Mouse (Mus musculus) MEL (cell line): ENCODE measurements around the gene Ankrd39. TPM values are rescaled to one million over a fixed set of nuclear protein-coding genes. Genes with fewer than 3 reads are reported as not detected.

Experiments
- DNase-seq: peaks from one replicate; pipeline ENCODE4 v3.0.0; 2011; ENCODE audit warnings: low read depth, low spot score
- H3K27ac ChIP-seq: 2 replicates; pipeline ENCODE4 v1.5.1; 2012; ENCODE audit warnings: low read depth, mild to moderate bottlenecking, control low read depth, low read length, moderate library complexity; ENCODE audit not compliant: control insufficient read depth
- H3K27me3 ChIP-seq, 2 experiments: fragments of 150-350 bp in 1 of 2; sonication (generic) in 1 of 2; 2 replicates each; pipeline ENCODE4 v1.6.1; 2012; ENCODE audit warnings: low read length in 2 of 2, mild to moderate bottlenecking in 2 of 2, improper control_type of control experiment in 1 of 2, moderate library complexity in 1 of 2; ENCODE audit not compliant: insufficient read depth in 2 of 2, control insufficient read depth in 1 of 2
- H3K36me3 ChIP-seq, 2 experiments: 2 replicates each; pipeline ENCODE4 v1.6.1; 2012 to 2014; ENCODE audit warnings: low read length in 2 of 2, improper control_type of control experiment in 1 of 2, inconsistent platforms in 1 of 2, mild to moderate bottlenecking in 1 of 2; ENCODE audit not compliant: insufficient read depth in 2 of 2, control insufficient read depth in 1 of 2
- H3K4me1 ChIP-seq, 2 experiments: fragments of 150-350 bp in 1 of 2; sonication (generic) in 1 of 2; 2 replicates each; pipeline ENCODE4 v1.6.1; 2012; ENCODE audit warnings: low read length in 2 of 2, improper control_type of control experiment in 1 of 2, mild to moderate bottlenecking in 1 of 2; ENCODE audit not compliant: insufficient read depth in 2 of 2, control insufficient read depth in 1 of 2
- H3K4me3 ChIP-seq, 2 experiments: fragments of 150-350 bp in 1 of 2; sonication (generic) in 1 of 2; 2 replicates each; pipeline ENCODE4 v1.5.1; 2012; ENCODE audit warnings: low read depth in 2 of 2, low read length in 2 of 2, mild to moderate bottlenecking in 2 of 2, moderate library complexity in 2 of 2, control low read depth in 1 of 2, improper control_type of control experiment in 1 of 2; ENCODE audit not compliant: control insufficient read depth in 1 of 2, insufficient read depth in 1 of 2
- H3K79me2 ChIP-seq: 2 replicates; pipeline ENCODE4 v1.6.1; 2012; ENCODE audit warnings: mild to moderate bottlenecking, low read length, moderate library complexity; ENCODE audit not compliant: control insufficient read depth, poor library complexity, insufficient read depth
- H3K9ac ChIP-seq: 2 replicates; pipeline ENCODE4 v1.6.1; 2012; ENCODE audit warnings: low read depth, mild to moderate bottlenecking, control low read depth, low read length, moderate library complexity; ENCODE audit not compliant: control insufficient read depth, poor library complexity, severe bottlenecking
- H3K9me3 ChIP-seq: fragments of 150-350 bp; sonication (generic); replicated peaks from 2 replicates; pipeline ENCODE4 v1.6.1; 2012; ENCODE audit warnings: mild to moderate bottlenecking, low read length, improper control_type of control experiment, moderate library complexity; ENCODE audit not compliant: insufficient read depth
- E2F4 ChIP-seq: IDR thresholded peaks from 2 replicates; pipeline ENCODE4 v1.6.1; 2011; ENCODE audit warnings: low read depth, low read length, improper control_type of control experiment, borderline replicate concordance
- ELF1 ChIP-seq: IDR thresholded peaks from 2 replicates; pipeline ENCODE4 v1.6.1; 2014; ENCODE audit warnings: low read depth, mild to moderate bottlenecking, inconsistent platforms, low read length, improper control_type of control experiment, moderate library complexity
- EP300 ChIP-seq, 2 experiments: IDR thresholded peaks; 2 replicates each; pipeline ENCODE4 v1.6.1; 2011; ENCODE audit warnings: improper control_type of control experiment in 2 of 2, low read length in 2 of 2, low read depth in 1 of 2, mild to moderate bottlenecking in 1 of 2
- ETS1 ChIP-seq: IDR thresholded peaks from 2 replicates; pipeline ENCODE4 v1.6.1; 2012; ENCODE audit warnings: low read depth, mild to moderate bottlenecking, inconsistent platforms, low read length, improper control_type of control experiment, moderate library complexity
- MAFK ChIP-seq: IDR thresholded peaks from 2 replicates; pipeline ENCODE4 v1.6.1; 2011; ENCODE audit warnings: low read depth, mild to moderate bottlenecking, low read length, improper control_type of control experiment, borderline replicate concordance
- MAX ChIP-seq: IDR thresholded peaks from 2 replicates; pipeline ENCODE4 v1.6.1; 2011; ENCODE audit warnings: low read length, improper control_type of control experiment
- MAZ ChIP-seq: IDR thresholded peaks from 2 replicates; pipeline ENCODE4 v1.6.1; 2012; ENCODE audit warnings: low read depth, mild to moderate bottlenecking, inconsistent platforms, low read length, improper control_type of control experiment
- MEF2A ChIP-seq: IDR thresholded peaks from 2 replicates; pipeline ENCODE4 v1.6.1; 2014; ENCODE audit warnings: low read depth, mild to moderate bottlenecking, inconsistent platforms, low read length, improper control_type of control experiment; ENCODE audit not compliant: poor library complexity, insufficient replicate concordance, severe bottlenecking; ENCODE audit errors: extremely low read depth
- MXI1 ChIP-seq: IDR thresholded peaks from 2 replicates; pipeline ENCODE4 v1.6.1; 2011; ENCODE audit warnings: mild to moderate bottlenecking, low read depth, low read length, improper control_type of control experiment
- NELFE ChIP-seq: IDR thresholded peaks from 2 replicates; pipeline ENCODE4 v1.6.1; 2011; ENCODE audit warnings: low read depth, low read length, improper control_type of control experiment
- POLR2A ChIP-seq, 2 experiments: IDR thresholded peaks; 2 replicates each; pipeline ENCODE4 v1.6.1; 2011 to 2012; ENCODE audit warnings: low read length in 2 of 2, mild to moderate bottlenecking in 2 of 2, control low read depth in 1 of 2, improper control_type of control experiment in 1 of 2, low read depth in 1 of 2, moderate library complexity in 1 of 2; ENCODE audit not compliant: control insufficient read depth in 1 of 2, insufficient read depth in 1 of 2, poor library complexity in 1 of 2
- POLR2AphosphoS5 ChIP-seq: IDR thresholded peaks from 2 replicates; pipeline ENCODE4 v1.6.1; 2012; ENCODE audit warnings: low read depth, borderline replicate concordance, mild to moderate bottlenecking, inconsistent platforms, low read length, moderate library complexity, mixed read lengths
- TAL1 ChIP-seq: IDR thresholded peaks from 2 replicates; pipeline ENCODE4 v1.6.1; 2012; ENCODE audit warnings: mild to moderate bottlenecking, inconsistent platforms, low read length, moderate library complexity, mixed read lengths
- TCF12 ChIP-seq: IDR thresholded peaks from 2 replicates; pipeline ENCODE4 v1.6.1; 2014; ENCODE audit warnings: low read depth, mild to moderate bottlenecking, inconsistent platforms, low read length, improper control_type of control experiment, moderate library complexity
- UBTF ChIP-seq: IDR thresholded peaks from 2 replicates; pipeline ENCODE4 v1.6.1; 2012; ENCODE audit warnings: low read depth, mild to moderate bottlenecking, inconsistent platforms, low read length, improper control_type of control experiment, moderate library complexity, borderline replicate concordance; ENCODE audit not compliant: insufficient read depth
- USF1 ChIP-seq: IDR thresholded peaks from 2 replicates; pipeline ENCODE4 v1.6.1; 2014; ENCODE audit warnings: low read depth, mild to moderate bottlenecking, inconsistent platforms, low read length, improper control_type of control experiment, moderate library complexity
- ZKSCAN1 ChIP-seq: IDR thresholded peaks from 2 replicates; pipeline ENCODE4 v1.6.1; 2012; ENCODE audit warnings: low read depth, mild to moderate bottlenecking, inconsistent platforms, low read length, improper control_type of control experiment, moderate library complexity
- polyA plus RNA-seq, 2 experiments: library from polyadenylated mRNA; stranded (reverse) in 1 of 2; unstranded in 1 of 2; fragments of >175 nt in 1 of 2; fragments of >200 nt in 1 of 2; gene quantifications; 2 replicates each; pipeline versions ENCODE4 v1.2.1 to v1.2.4; 2012; ENCODE audit warnings: low replicate concordance in 2 of 2, low read depth in 1 of 2; ENCODE audit not compliant: insufficient read length in 2 of 2, insufficient read depth in 1 of 2, missing spikeins in 1 of 2
- total RNA-seq: library from RNA; depleted of rRNA; stranded (reverse); fragments of 300-350 nt; gene quantifications from 2 replicates; pipeline ENCODE4 v1.2.3, GENCODE M21; 2012

Ankrd39 gene
- total and polyA plus RNA-seq, 3 experiments: 9.7 to 14.4 TPM; not detected in 1

- no peaks in the 10 kb centered on the region; a peak in 1 of 4 replicates for H3K27me3 ChIP-seq
- no peak overlapping the region for H3K27ac ChIP-seq
- no peaks in the 10 kb centered on the region for H3K4me1 ChIP-seq
- H3K79me2 ChIP-seq: no peaks in the 10 kb centered on the region
- H3K36me3 ChIP-seq: no peaks in the 10 kb centered on the region
- TF ChIP-seq E2F4 (no peak), EP300 (IDR thresholded peaks at IDR 0.05; ENCODE audit: low read depth in 1 of 2, low read length in 2 of 2) (no peak), ETS1 (no peak), ELF1 (no peak), ZKSCAN1 (no peak), POLR2AphosphoS5 (no peak), MAX (no peak), UBTF (no peak), TCF12 (no peak), MEF2A (no peak), NELFE (no peak), MAZ (no peak), USF1 (no peak), TAL1 (no peak), POLR2A (IDR thresholded peaks at IDR 0.05; ENCODE audit: control insufficient read depth in 1 of 2, insufficient read depth in 1 of 2, low read depth in 1 of 2, low read length in 2 of 2, poor library complexity in 1 of 2) (no peak), MXI1 (no peak)
- H3K9ac ChIP-seq: no peak overlapping the region
- no peaks in the 10 kb centered on the region for H3K9me3 ChIP-seq
- DNase-seq: no peak
- no peak overlapping the region for H3K4me3 ChIP-seq
These were observed 34.0 kb upstream of the Ankrd39 start for GRCm38 (mm10) chr1:36581260-36581659.

- Histone ChIP-seq H3K27me3 (no peaks in the 10 kb centered on the region; a peak in 1 of 4 replicates), H3K27ac (no peak overlapping the region)
- DNase-seq: peak; percentile 72
These were observed 33.4 kb upstream of the Ankrd39 start for GRCm38 (mm10) chr1:36580384-36581207.

More at GRCm38 (mm10) chr1:36580384-36581207, 33.4 kb upstream of the Ankrd39 start:
- peak overlapping the region; percentile 34 to 36 for H3K4me3 ChIP-seq
- no peaks in the 10 kb centered on the region for H3K9me3 ChIP-seq
- H3K9ac ChIP-seq: peak overlapping the region; percentile 40; the same call in 1 of the 2 replicates
- 0 out of 2 replicates have a peak, but pooled peaks have one; percentile 28 for TF ChIP-seq ETS1
- TF ChIP-seq MEF2A: no peak
- TF ChIP-seq MAFK: peak; percentile 78
- TF ChIP-seq POLR2A (IDR thresholded peaks at IDR 0.05; ENCODE audit: control insufficient read depth in 1 of 2, insufficient read depth in 1 of 2, low read depth in 1 of 2, low read length in 2 of 2, poor library complexity in 1 of 2): no peak
- TF ChIP-seq MXI1: peak; percentile 49; the same call in 1 of the 2 replicates
- no peaks in the 10 kb centered on the region for H3K36me3 ChIP-seq
- H3K79me2 ChIP-seq: no peaks in the 10 kb centered on the region
- no peaks in the 10 kb centered on the region for H3K4me1 ChIP-seq
